Comparison of ENCODE assay signal across 9 mouse cellular contexts in the genomic region with DNA sequence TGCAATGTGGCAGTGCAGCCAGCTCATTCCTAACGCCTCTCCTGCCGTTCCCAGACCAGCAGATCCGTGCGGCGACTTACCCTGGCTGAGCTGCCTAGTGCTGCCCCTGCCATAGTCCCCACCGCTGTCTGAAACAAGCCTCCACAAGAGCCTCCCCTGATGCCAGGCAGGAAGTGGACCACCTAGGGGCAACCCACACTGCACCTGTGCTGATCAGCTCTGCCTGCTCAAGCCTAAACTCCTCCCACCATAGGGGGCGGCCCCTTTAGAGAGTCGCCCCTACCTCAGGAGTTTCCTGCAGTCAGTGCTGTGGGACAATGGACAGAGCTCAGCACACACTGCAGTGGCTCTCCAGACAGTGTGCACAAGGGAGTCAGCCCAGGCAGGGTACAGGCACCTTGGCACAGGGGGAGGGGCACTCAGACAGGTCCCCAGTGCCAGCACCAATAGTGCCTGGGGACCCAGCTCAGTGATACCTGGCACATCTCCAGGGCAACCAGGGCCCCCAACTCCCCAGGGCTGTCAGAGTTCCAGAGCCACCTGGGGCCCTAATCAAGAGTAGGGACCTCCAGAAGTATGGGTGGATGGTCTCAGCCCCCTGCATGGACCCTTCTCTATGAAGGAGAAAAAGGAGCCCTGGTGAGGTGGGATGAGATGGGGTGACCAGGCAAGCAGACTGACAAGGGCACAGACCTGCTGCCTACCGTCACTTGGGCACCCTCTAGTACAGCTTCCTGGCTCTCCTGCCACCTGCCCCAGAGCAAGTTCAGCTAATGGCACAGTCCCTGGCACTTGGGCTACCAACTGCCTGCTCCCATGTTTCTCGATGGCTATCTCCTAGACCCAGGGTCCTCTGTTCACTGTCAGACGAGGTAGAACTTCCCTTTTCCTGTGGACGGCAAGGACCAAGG. TPM values are rescaled to one million over a fixed set of nuclear protein-coding genes. Genes with fewer than 3 reads are reported as not detected.
DNase-seq lines count a peak whose midpoint lies in the region; ATAC-seq and TF ChIP-seq lines count a peak whose summit lies in the region.
"Had no signal": no experiment of that assay in that cellular context is flagged by ENCODE, and none has a peak within 500 bp of the region (broad histone marks: within the 10 kb centered on the region; RNA-seq: fewer than 3 reads in every experiment).

No protein-coding gene starts in this region.

- H3K4me1 ChIP-seq in heart, embryonic 10.5 days: peaks cover 62% of the 10 kb centered on the region
- peaks cover 5% of the 10 kb centered on the region; the same call in 1 of the 2 replicates for H3K4me1 ChIP-seq in lung, embryonic 14.5 days (ENCODE audit: insufficient read depth)
- H3K4me1 ChIP-seq in lung, adult 2 months (ENCODE audit: control insufficient read depth, insufficient read depth, low read length): peaks cover 33% of the 10 kb centered on the region
- H3K4me1 ChIP-seq in thymus, adult 2 months (replicated peaks; ENCODE audit: control insufficient read depth, insufficient read depth, low read length): peaks cover 39% of the 10 kb centered on the region

- H3K4me3 ChIP-seq in heart, embryonic 10.5 days: no peak overlapping the region; the same call in 1 of the 2 replicates
- H3K4me3 ChIP-seq in lung, embryonic 14.5 days (ENCODE audit: low read depth, low read length): peak overlapping the region; percentile 9; the same call in 1 of the 2 replicates
- no peak overlapping the region for H3K4me3 ChIP-seq in lung, adult 2 months (replicated peaks; ENCODE audit: extremely low read depth, low read depth, low read length)
- H3K4me3 ChIP-seq in thymus, adult 2 months (ENCODE audit: control insufficient read depth, insufficient read depth, low read length): no peak overlapping the region
- H3K4me3 ChIP-seq: embryonic facial prominence, embryonic 12.5 days had no signal

- H3K27ac ChIP-seq in heart, embryonic 10.5 days: no peak overlapping the region; the same call in 1 of the 2 replicates
- no peak overlapping the region for H3K27ac ChIP-seq in lung, embryonic 14.5 days (ENCODE audit: low read depth)
- H3K27ac ChIP-seq in thymus, adult 2 months (ENCODE audit: control insufficient read depth, insufficient read depth, low read length): no peak overlapping the region
- H3K27ac ChIP-seq: embryonic facial prominence, embryonic 12.5 days had no signal

- H3K9ac ChIP-seq in lung, embryonic 14.5 days: no peak overlapping the region
- H3K9ac ChIP-seq: embryonic facial prominence, embryonic 12.5 days had no signal

- H3K4me2 ChIP-seq in lung, embryonic 14.5 days: peak overlapping the region; percentile 49
- H3K4me2 ChIP-seq: embryonic facial prominence, embryonic 12.5 days had no signal

- no peak for ATAC-seq in lung, embryonic 14.5 days (ENCODE audit: insufficient read depth)

- H3K9me3 ChIP-seq in heart, embryonic 10.5 days: no peaks in the 10 kb centered on the region
- H3K9me3 ChIP-seq in lung, embryonic 14.5 days (ENCODE audit: low read depth, low read length): no peaks in the 10 kb centered on the region
- H3K9me3 ChIP-seq: embryonic facial prominence, embryonic 12.5 days had no signal

- TF ChIP-seq POLR2A in lung, adult 2 months (IDR thresholded peaks at IDR 0.05; ENCODE audit: borderline replicate concordance, extremely low read depth, low read depth, low read length): no peak
- TF ChIP-seq POLR2A in thymus, adult 2 months (IDR thresholded peaks at IDR 0.05; ENCODE audit: control insufficient read depth, extremely low read depth, insufficient read depth, low read length, poor library complexity): no peak

- TF ChIP-seq CTCF in lung, embryonic 14.5 days (IDR thresholded peaks at IDR 0.05; ENCODE audit: low read depth): no peak
- TF ChIP-seq CTCF in lung, adult 2 months (IDR thresholded peaks at IDR 0.05; ENCODE audit: insufficient read depth, low read length): no peak
- no peak for TF ChIP-seq CTCF in thymus, adult 2 months (IDR thresholded peaks at IDR 0.05; ENCODE audit: borderline replicate concordance, control insufficient read depth, extremely low read depth, insufficient read depth, low read length, poor library complexity)

- WGBS in heart, embryonic 10.5 days: 76% methylated on average over 12 of the region's 12 CpGs
- 68% methylated on average over 12 of the region's 12 CpGs for WGBS in lung, embryonic 14.5 days
- WGBS in lung, adult 2 months: 50% methylated on average over 12 of the region's 12 CpGs
- WGBS in thymus, adult 2 months: 55% methylated on average over 12 of the region's 12 CpGs

- peak; percentile 93 for DNase-seq in heart, adult 11 months
- no peak for DNase-seq in heart, embryonic 10.5 days (ENCODE audit: low spot score)
- no peak for DNase-seq in lung, embryonic 14.5 days
- no peak for DNase-seq in lung, adult 2 months
- peak; percentile 39 for DNase-seq in kidney, postnatal 10 days
- DNase-seq in thymus, adult 2 months: peak; percentile 58
- no peak for DNase-seq in adrenal gland, postnatal 36 days
- DNase-seq in cerebellum, adult 11-12 months: no peak

- H3K27me3 ChIP-seq in heart, embryonic 10.5 days (ENCODE audit: insufficient read depth, poor library complexity, severe bottlenecking): no peaks in the 10 kb centered on the region
- no peaks in the 10 kb centered on the region for H3K27me3 ChIP-seq in lung, embryonic 14.5 days (ENCODE audit: insufficient read depth, low read length)
- no peaks in the 10 kb centered on the region for H3K27me3 ChIP-seq in thymus, adult 2 months (ENCODE audit: control insufficient read depth, insufficient read depth, low read length)
- H3K27me3 ChIP-seq: embryonic facial prominence, embryonic 12.5 days had no signal

- H3K36me3 ChIP-seq in heart, embryonic 10.5 days: peaks cover 47% of the 10 kb centered on the region
- peaks cover 40% of the 10 kb centered on the region for H3K36me3 ChIP-seq in lung, embryonic 14.5 days (ENCODE audit: insufficient read depth)
- H3K36me3 ChIP-seq in thymus, adult 2 months (ENCODE audit: control insufficient read depth, insufficient read depth, low read length): no peaks in the 10 kb centered on the region

RNA-seq across cellular contexts. Expression of gene Abhd17a, which starts 5.2 kb away (rescaled TPM):
- 94.1 and 120 TPM in 2 replicates for polyA plus RNA-seq in heart, embryonic 10.5 days (2016; fragmentation: Nextera tagmentation; extraction: Ambion mirVana)
- 151 and 153 TPM in 2 replicates for polyA plus RNA-seq in lung, embryonic 14.5 days (2014; fragmentation: Nextera tagmentation; extraction: Ambion mirVana)
- 191 and 262 TPM in 2 replicates for polyA plus RNA-seq in lung, adult 2 months (2012; rRNA removed)
- polyA plus RNA-seq in thymus, adult 2 months (2012; rRNA removed): 310 and 359 TPM in 2 replicates
- 100 to 1,000 TPM; 103 to 107 TPM for total RNA-seq in adrenal gland, postnatal 36 days (2021)

RNA-seq across cellular contexts. Expression of gene Klf16, which starts 7.8 kb away (rescaled TPM):
- 7.9 and 8.1 TPM in 2 replicates for polyA plus RNA-seq in heart, embryonic 10.5 days (2016; fragmentation: Nextera tagmentation; extraction: Ambion mirVana)
- polyA plus RNA-seq in lung, embryonic 14.5 days (2014; fragmentation: Nextera tagmentation; extraction: Ambion mirVana): 9.5 and 11.8 TPM in 2 replicates
- 24.8 and 31.5 TPM in 2 replicates for polyA plus RNA-seq in lung, adult 2 months (2012; rRNA removed)
- 31.0 and 46.9 TPM in 2 replicates for polyA plus RNA-seq in thymus, adult 2 months (2012; rRNA removed)
- 10 to 100 TPM; 13.6 to 14.1 TPM for total RNA-seq in adrenal gland, postnatal 36 days (2021)

RNA-seq across cellular contexts. Expression of gene Scamp4, which starts 17.8 kb away (rescaled TPM):
- 97.4 and 97.9 TPM in 2 replicates for polyA plus RNA-seq in heart, embryonic 10.5 days (2016; fragmentation: Nextera tagmentation; extraction: Ambion mirVana)
- 90.5 and 92.8 TPM in 2 replicates for polyA plus RNA-seq in lung, embryonic 14.5 days (2014; fragmentation: Nextera tagmentation; extraction: Ambion mirVana)
- polyA plus RNA-seq in lung, adult 2 months (2012; rRNA removed): 91.4 and 110 TPM in 2 replicates
- 151 and 156 TPM in 2 replicates for polyA plus RNA-seq in thymus, adult 2 months (2012; rRNA removed)
- 10 to 100 TPM; 64.3 to 64.6 TPM for total RNA-seq in adrenal gland, postnatal 36 days (2021)

RNA-seq across cellular contexts. Expression of gene Adat3, which starts 17.8 kb away (rescaled TPM):
- 5.8 and 9.3 TPM in 2 replicates for polyA plus RNA-seq in heart, embryonic 10.5 days (2016; fragmentation: Nextera tagmentation; extraction: Ambion mirVana)
- 8.7 and 10.1 TPM in 2 replicates for polyA plus RNA-seq in lung, embryonic 14.5 days (2014; fragmentation: Nextera tagmentation; extraction: Ambion mirVana)
- polyA plus RNA-seq in lung, adult 2 months (2012; rRNA removed): 10.0 and 14.1 TPM in 2 replicates
- 42.9 and 48.2 TPM in 2 replicates for polyA plus RNA-seq in thymus, adult 2 months (2012; rRNA removed)
- total RNA-seq in adrenal gland, postnatal 36 days (2021): 1 to 10 TPM; 2.7 to 6.1 TPM

RNA-seq across cellular contexts. Expression of gene Gm49322, which starts 20.9 kb away (rescaled TPM):
- 3.1 and 3.5 TPM in 2 replicates for polyA plus RNA-seq in heart, embryonic 10.5 days (2016; fragmentation: Nextera tagmentation; extraction: Ambion mirVana)
- polyA plus RNA-seq in lung, embryonic 14.5 days (2014; fragmentation: Nextera tagmentation; extraction: Ambion mirVana): 2.4 and 3.1 TPM in 2 replicates
- polyA plus RNA-seq in lung, adult 2 months (2012; rRNA removed): 1.6 and 2.2 TPM in 2 replicates
- 7.5 and 8.1 TPM in 2 replicates for polyA plus RNA-seq in thymus, adult 2 months (2012; rRNA removed)
- total RNA-seq in adrenal gland, postnatal 36 days (2021): 1 to 10 TPM; 1.6 to 2.6 TPM

Comparison
In these comparisons a context has a peak if more than half of its experiments do, and no peak if none do; other contexts are left out.
1. DNase-seq: peak in heart, adult 11 months (single experiment), kidney, postnatal 10 days (single experiment) and thymus, adult 2 months (single experiment); none in heart, embryonic 10.5 days (single experiment), lung, embryonic 14.5 days (single experiment), lung, adult 2 months (single experiment), adrenal gland, postnatal 36 days (0 of 2) and cerebellum, adult 11-12 months (single experiment).